Mouse (Mus musculus) neutrophil, adult 5-6 weeks (primary cell): ENCODE data around the gene Gpbp1. TPM values are rescaled to one million over a fixed set of nuclear protein-coding genes. Genes with fewer than 3 reads are reported as not detected.

Source experiments
- ATAC-seq: fragments of 151-379, 151-347 bp; 2 replicates; pipeline ENCODE4 v1.8.0; 2017; ENCODE audit warnings: mild to moderate bottlenecking, moderate TSS enrichment; ENCODE audit not compliant: insufficient number of reproducible peaks, poor library complexity, low FRiP score, severe bottlenecking; ENCODE audit errors: extremely low read depth
- total RNA-seq: library from RNA; stranded (forward); fragments of 200-1000 nt; gene quantifications from 2 replicates; pipeline ENCODE4 v1.2.3, GENCODE M21; 2017

Gpbp1 gene
- total RNA-seq, 1 experiment from 2014 or later = 281 TPM

DNA sequence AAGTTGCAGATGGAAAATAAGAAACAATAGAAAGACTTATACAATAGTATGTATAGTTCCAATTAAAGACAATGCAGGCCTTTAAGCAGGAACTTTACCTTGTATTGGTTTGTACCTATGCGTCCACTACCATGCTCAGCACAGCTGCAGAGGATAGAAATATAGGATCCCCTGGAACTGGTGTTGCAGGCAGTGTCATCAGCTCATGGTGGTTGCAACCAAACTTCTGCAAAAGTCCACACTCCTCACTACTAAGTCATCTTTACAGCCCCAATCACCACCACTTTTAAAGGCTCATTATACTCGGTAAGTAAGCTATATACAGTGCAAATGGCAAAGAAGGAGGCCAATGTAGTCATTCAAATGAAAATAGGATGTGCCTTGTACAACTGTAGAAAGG lies 12.2 kb downstream of the Gpbp1 start:
- no peak for ATAC-seq

- no peak for ATAC-seq
These were observed 19.2 kb downstream of the Gpbp1 start for GRCm38 (mm10) chr13:111470562-111471237.

DNA sequence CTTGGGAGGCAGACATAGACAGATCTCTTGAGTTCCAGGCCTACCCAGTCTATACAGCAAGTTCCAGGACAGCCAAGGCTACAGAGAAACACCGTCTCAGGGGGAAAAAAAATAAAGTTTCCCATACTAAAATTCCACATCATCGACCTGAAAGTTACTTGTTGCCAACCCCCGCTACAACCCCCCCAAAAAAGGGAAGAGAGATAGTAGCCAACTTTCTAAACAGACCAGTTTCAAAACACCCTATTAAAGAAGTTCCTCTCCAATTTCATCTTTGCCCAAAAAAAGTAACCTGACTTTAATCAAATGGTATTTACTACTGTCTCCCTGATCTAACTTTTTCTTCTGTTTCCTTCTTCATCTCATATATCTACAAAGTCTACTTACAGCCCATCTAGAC lies 22.6 kb downstream of the Gpbp1 start:
- ATAC-seq = no peak

DNA sequence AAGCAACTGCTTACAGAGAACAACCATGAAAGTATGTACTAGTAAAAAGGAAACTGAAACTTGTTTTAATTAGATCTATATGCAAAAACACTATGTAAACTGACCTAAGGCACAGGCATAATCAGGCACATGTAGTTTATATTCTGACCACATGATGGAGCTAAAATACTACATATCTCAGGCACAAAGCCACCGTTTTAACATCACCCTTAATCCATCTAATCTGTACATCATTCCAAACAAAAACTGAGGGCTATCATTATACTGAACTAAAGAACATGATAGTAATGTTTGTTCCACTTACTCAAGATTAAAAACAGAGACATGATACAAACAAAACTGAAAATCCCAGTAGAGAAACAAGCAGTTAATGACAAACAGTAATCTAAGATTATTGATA lies 28.5 kb downstream of the Gpbp1 start:
- peak; percentile 88 for ATAC-seq

DNA sequence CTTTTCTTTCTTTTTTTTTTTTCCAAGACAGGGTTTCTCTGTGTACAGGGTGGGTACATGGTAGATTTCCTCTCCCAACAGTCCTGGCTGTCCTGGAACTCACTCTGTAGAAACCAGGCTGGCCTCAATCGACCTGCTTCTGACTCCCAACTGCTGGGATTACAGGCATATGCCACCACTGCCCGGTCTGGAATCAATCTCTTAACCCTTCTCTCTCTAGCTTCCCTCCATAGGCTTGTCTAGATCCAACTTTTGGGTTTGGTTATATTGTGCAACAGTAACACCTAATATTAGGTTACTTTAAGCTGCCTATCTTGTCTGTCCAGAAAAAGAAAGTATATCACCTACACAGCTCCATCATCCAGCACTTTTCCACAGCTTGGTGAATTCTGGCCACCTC lies 33.1 kb downstream of the Gpbp1 start:
- no peak for ATAC-seq

DNA sequence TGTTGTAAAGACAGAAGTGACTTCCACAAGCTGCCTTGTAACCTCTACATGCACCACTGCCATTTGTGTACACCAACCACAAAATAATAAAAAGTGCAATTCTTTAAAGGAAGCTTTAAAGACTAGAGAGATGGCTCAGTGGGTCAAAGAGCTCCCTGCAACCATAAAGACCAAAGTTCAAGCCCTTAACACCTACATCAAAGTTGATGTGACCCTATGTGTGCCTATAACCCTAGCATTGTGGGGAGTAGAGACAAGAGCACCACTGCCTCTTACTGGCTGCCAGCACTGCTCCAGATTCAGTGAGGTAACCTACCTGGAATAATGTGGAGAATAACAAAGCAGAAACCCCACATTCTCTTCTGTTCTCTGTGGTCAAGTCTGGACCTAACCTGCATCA lies 45.6 kb downstream of the Gpbp1 start:
- no peak for ATAC-seq

DNA sequence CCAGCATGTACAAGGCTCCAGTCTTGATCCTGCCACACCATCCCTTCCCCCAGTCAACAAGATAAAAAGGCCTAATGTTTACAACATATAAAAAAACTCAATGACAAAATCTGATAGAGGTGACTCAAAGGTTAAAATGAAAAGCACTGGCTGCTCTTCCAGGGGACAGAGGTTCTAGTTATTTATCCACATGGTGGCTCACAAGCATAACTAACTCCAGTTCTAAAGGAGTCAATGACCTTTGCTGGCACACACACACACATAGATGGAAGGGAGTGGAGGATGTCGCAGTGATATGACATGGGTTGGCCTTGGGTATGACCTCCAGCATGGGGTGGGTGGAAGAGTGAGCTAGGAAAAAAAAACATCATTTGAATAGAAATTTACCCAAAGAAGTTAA lies 58.7 kb downstream of the Gpbp1 start:
- ATAC-seq = no peak

DNA sequence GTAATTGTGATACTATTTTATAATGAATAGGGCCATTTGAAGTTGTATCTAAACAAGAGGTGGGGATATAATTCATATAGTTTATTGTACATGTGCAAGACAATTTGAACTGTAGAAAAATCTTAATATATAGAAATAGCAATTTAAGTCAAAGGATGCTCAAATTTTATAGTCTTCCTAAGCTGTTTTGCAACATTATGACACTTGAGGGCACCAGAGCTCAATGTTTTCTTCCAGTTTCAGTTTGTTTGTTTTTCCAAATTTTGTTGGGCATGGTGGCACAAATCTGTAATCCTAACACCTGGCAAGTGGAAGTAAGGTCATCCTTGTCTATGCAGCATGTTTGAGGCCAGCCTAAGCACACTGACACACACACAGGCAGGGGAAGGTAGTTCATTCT lies 68.6 kb downstream of the Gpbp1 start:
- no peak for ATAC-seq

DNA sequence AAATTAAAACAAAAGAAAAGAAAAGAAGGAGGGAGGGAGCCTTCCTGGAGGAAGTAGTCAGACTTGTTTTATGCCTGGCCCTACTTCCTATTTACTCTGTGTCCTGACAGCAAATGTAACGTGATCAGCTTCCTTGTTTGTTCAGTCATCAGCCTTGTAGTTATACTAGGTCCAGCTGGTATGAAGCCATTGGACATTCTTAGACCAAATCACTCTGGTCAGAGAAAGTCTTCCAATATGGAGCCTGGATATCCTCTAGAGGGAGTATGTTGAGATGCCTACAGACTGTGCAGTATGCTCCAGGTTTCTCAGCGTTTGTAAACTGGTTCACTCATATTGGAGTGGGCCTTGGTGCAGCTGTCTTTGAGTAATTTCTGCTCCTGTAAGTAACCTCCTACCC lies 71.8 kb downstream of the Gpbp1 start:
- no peak for ATAC-seq

- peak; percentile 55; the same call in 1 of the 2 replicates for ATAC-seq
These were observed 76.8 kb downstream of the Gpbp1 start for GRCm38 (mm10) chr13:111413156-111413555.

DNA sequence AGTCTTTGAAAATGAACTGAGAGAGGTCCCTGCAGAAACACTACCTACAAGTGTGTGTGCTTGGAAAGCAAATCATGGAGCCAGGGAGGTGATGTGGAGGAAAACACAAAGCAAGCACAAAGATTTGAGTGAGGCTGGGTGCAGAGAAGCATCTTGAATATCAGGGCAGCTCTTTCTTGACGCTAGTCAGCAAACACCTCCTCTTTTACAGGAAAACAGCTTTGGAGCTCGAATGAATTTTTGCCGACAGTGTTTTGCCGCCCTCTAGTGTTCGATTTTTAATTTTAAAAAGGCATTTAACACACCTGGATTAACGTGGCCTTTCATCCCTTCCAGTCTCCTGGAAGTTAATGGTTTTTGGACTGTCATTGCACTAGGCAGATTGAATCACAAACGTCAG lies 79.1 kb downstream of the Gpbp1 start:
- no peak for ATAC-seq

DNA sequence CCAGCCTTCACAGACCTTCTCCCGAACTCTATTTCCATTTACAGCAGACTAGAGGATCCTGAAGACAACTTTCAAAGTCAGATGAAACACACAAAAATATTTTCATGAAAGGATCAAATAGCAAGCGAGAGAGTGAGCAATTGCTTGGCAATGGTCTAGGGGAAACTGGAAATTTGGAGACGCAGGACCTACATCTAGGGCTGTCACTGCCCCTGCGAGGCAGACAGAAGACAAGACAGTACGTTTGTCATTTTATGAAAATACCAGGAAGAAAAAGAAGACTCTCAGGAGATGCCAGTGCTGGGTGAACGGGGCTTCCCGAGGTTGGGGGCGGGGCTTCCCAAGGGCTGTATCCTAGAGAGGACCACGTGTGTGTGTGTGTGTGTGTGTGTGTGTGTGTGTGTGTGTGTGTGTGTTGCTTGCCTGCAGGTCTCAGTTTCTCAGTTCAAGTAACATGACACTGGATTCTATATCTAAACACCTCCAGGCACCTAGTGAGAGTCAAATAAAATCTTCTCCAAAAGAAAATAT lies 83.0 kb downstream of the Gpbp1 start:
- ATAC-seq = no peak

DNA sequence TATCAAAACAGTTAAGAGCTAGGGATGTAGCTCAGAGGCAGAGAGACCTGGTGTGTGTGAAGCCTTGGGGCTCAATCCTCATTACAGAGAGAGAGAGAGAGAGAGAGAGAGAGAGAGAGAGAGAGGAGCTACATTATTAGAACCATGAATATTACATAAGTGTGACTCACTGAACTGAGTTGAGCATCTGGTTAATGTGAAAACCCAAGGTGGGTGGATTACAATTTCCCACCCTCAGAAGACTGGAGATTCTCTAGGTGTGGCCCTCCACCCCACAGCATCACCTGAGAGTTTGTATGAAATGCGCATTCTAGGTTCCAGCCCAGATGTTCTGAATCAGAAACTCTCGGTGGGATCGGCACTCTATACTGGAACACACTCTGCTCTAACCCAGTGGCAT lies 84.0 kb downstream of the Gpbp1 start:
- ATAC-seq = no peak

DNA sequence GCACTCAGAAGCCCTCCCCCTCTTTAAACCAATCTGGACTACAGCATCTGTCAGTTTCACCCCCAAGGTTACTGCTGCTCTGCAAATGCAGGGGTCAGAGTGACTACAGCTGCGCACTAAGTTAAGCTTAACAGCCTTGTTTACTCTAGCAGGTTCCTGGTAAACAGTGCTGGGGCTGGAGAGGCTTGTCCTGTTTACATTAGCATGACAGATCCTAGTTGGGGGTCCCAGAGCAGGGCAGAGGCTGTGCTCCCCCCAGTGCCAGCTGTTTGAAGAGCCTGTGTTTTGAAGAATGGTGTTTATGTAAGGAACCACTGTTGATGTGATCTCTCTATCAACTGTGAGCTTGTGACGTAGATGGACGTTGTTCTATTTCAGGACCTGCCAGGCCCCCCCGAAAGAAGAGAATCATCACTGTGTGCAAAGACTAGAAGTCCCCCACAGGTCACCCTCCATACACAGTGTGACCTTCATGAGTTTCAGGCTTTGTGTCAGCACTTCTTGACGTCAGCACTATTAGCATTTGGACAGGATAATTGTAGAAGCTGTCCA lies 92.2 kb downstream of the Gpbp1 start:
- ATAC-seq = no peak

- ATAC-seq = no peak
These were observed 92.8 kb downstream of the Gpbp1 start for GRCm38 (mm10) chr13:111397061-111397460.

GRCm38 (mm10) chr13:111395528-111395927 lies 94.4 kb downstream of the Gpbp1 start:
- no peak for ATAC-seq

GRCm38 (mm10) chr13:111394904-111395303 lies 95.0 kb downstream of the Gpbp1 start:
- no peak for ATAC-seq

GRCm38 (mm10) chr13:111394341-111394740 lies 95.6 kb downstream of the Gpbp1 start:
- ATAC-seq = 0 out of 2 replicates have a peak, but pooled peaks have one; percentile 13

DNA sequence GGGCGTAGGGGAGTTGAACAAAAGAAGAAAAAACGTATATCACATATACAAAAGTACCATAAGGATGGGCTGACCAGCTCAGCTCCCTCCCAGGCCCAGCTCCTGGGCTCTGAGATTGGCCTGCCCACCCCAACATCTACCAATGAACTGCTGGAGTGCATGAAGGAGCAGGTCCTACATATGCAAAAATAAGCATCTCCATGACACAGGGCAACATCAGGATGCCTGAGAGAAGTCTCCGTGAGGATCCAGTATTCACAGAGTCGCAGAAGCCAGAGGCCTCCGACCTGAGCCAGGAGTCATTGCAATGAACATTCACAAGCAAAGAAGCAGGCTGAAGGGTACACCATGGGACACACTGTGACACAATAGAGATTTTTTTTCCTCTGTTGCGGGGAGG lies 96.5 kb downstream of the Gpbp1 start:
- ATAC-seq = no peak

GRCm38 (mm10) chr13:111391426-111391825 lies 98.5 kb downstream of the Gpbp1 start:
- ATAC-seq = no peak

GRCm38 (mm10) chr13:111391011-111391410 lies 98.9 kb downstream of the Gpbp1 start:
- ATAC-seq = no peak
